Mouse (Mus musculus) adrenal gland, postnatal 4 days (tissue): ENCODE measurements at regions not wholly inside any gene's neighbourhood (a gene's known extent, or its start where the extent isn't known, plus 50 kb on each side); places are given as distances from the start of the nearest gene placed in this dataset.

ENCODE experiments used
- DNase-seq, 2 experiments: peaks; one replicate each; pipeline ENCODE4 v3.0.0; 2021 to 2022; ENCODE audit warnings: low spot score in 2 of 2, mixed read lengths in 2 of 2

DNA sequence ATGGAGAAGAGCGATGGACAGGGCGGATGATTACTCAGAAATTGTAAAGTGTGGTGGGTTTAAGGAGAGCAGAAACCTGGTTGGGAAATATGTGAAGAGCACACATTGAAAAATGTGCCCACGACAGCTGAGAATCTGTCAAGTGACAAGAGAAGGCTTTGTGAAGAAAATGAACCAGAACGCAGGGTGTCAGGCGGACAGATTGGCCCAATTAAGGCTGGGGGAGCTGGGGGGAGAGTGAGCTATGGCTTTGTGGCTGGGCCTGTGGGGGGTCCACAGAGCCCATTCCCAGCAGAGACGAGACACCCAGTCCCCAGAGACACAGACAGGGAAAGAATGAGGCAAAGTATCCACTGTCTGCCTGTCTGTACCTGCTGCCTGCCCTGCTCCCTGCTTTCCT, 153.3 kb downstream of the Shq1 start:
- no peak for DNase-seq

- DNase-seq = peak in 1 of 2 experiments; percentile 27
These were observed 158.3 kb downstream of the Shq1 start for GRCm38 (mm10) chr6:100512676-100513075.

GRCm38 (mm10) chr6:100510676-100511075, 160.3 kb downstream of the Shq1 start:
- no peak for DNase-seq

- DNase-seq = no peak
These were observed 165.3 kb downstream of the Shq1 start for GRCm38 (mm10) chr6:100505506-100506247.

GRCm38 (mm10) chr6:100502961-100503782, 167.8 kb downstream of the Shq1 start:
- DNase-seq = peak in 1 of 2 experiments; percentile 20

DNA sequence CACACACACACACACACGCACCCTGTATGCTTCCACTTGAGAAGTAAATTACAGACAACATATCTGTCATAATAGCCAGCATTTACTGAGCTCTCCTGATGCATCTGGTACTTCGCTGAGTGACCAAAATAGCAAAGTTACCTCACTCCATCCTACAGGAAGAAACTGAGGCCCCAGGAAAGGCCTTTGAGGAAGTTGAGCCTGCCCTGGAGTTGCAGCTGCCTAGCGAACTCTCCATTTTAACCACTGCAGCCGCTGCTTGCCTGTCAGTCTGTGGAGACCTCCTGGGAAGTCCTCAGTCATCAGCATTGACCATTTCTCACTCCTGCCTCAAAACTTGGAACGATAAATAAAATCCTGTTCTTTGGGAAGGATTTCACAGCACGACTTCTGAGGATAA, 168.8 kb downstream of the Shq1 start:
- no peak for DNase-seq

GRCm38 (mm10) chr6:100500741-100501140, 170.2 kb downstream of the Shq1 start:
- no peak for DNase-seq

- DNase-seq = no peak
These were observed 170.9 kb downstream of the Shq1 start for GRCm38 (mm10) chr6:100500060-100500459.

GRCm38 (mm10) chr6:100498861-100499271, 172.1 kb downstream of the Shq1 start:
- DNase-seq = no peak

GRCm38 (mm10) chr6:100498126-100498525, 172.8 kb downstream of the Shq1 start:
- no peak for DNase-seq

- no peak for DNase-seq
These were observed 174.8 kb downstream of the Shq1 start for GRCm38 (mm10) chr6:100496135-100496534.

- DNase-seq = no peak
These were observed 175.8 kb downstream of the Shq1 start for GRCm38 (mm10) chr6:100495131-100495530.

DNA sequence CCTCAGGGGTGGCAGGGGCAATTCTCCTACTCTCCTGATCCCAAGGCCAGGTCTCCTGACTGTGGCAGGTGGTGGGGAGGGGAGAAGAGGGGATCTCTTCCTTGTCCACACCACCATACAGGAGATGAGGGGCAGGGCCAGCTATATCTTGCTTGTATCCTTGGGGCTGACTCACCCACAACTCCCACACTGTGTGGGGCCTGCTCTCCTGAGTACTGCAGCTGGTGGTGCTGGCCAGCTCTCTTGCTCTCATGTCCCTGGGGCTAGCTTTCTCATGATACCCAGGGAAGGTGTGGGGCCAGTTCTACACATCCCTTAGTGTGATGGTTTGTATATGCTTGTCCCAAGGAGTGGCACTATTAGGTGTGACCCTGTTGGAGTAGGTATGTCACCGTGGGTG, 177.4 kb downstream of the Shq1 start:
- DNase-seq = no peak

GRCm38 (mm10) chr6:100491811-100492210, 179.1 kb downstream of the Shq1 start:
- DNase-seq = no peak

- DNase-seq = no peak
These were observed 179.8 kb downstream of the Shq1 start for GRCm38 (mm10) chr6:100490920-100491712.

DNA sequence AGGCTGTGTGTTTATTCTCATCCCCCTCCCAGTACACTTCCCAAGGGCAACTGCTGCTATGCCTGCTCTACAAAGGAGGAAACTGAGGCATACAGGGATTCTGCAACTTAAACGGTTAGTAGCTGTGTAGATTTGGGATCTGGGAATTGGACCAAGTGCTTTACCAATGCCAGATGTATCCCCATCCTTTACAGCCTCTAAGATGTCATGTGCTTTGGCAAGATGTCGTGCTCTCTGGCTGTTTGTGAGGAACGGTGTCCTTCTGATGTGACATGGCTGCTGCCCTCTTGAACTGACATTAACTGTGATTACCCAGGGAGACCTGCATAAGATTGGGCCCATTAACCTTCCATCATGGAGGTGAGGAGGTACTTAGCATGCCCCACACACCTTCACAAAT, 187.1 kb downstream of the Shq1 start:
- DNase-seq = no peak

- peak in 1 of 2 experiments; percentile 15 for DNase-seq
These were observed 187.7 kb downstream of the Shq1 start for GRCm38 (mm10) chr6:100483084-100483810.

- no peak for DNase-seq
These were observed 188.4 kb downstream of the Shq1 start for GRCm38 (mm10) chr6:100482572-100482971.

GRCm38 (mm10) chr6:100480525-100480924, 190.4 kb downstream of the Shq1 start:
- DNase-seq = no peak

DNA sequence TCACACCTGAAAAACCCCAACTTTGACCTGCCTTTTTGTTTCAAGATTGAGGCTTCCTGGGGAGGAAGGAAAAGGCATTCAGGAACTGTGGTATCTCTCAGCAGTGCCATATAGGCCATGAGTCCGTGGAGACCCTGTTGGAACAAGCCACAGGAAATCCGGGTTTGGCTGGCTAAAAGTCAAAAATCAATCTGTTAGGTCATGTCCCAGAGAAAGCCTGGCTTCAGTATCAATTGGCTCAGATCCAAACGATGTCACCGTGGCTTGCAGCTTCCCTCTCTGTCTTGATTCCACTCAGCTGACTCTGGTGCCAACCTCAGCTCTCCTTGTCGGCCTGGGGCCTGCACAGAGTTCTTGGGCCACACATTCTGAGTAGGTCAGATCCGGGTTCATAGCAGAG, 191.1 kb downstream of the Shq1 start:
- peak in 1 of 2 experiments; percentile 24 for DNase-seq

- DNase-seq = no peak
These were observed 191.5 kb downstream of the Shq1 start for GRCm38 (mm10) chr6:100479455-100479854.
